Mouse (Mus musculus): Measurements from ENCODE around the gene Sphkap.

DNA sequence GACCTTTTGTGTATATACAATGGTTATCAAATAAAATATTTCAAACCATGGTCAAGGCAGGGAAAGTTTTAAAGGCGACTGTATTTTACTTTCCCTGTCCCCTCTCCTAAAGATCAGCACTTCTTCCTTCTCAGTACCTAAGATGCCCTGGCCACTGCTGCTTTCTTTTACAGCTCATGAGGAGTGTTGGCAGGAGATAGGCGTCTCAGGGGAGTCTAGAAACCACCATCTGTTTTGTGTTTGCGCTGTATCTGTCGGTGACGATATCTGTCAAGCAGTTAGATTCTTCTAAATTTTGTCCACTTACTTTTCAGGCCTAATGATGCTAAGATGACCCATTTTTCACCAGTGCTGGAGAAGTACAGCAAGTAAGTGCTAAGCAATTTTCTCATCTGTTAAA is 43.3 kb upstream of the Sphkap start:
- TF ChIP-seq MAFK (IDR thresholded peaks at IDR 0.05; ENCODE audit: insufficient read depth, low read depth, low read length) (no peak), ZNF384 (IDR thresholded peaks at IDR 0.05; ENCODE audit: low read depth, low read length) (no peak)

Measured in ES-E14 (cell line).